Mouse (Mus musculus): Measurements from ENCODE around the gene Dmbt1.

DNA sequence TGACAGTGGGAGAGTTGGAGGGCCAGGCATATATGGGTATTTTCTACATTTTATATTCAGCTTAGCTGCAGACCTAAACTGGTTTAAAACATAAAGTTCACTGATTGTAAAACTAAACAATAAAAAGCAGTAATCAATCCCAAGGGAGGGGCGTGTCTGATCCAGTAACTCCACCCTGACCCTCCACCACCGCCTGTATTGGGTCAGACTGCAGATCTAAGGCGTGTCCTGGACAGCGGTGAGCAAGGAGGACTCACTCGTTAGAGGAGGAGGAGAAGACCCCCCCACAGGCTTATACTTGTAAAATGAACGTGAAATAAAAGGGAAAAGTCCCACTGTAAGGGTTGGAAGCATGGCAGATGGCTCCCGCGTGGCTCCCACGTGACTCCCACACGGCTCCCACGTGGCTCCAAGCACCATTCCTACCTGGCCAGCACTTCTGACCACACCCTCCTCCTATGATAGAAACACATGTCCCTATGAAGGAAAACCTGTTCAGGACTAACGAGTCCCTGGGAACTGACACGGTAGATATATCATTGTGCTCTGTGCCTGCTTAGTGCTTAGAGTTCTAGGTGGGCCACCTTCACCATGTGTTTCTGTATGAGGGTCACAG, 40.6 kb upstream of the Dmbt1 start:
- TF ChIP-seq TCF12 (IDR thresholded peaks at IDR 0.05; ENCODE audit: low read depth, low read length) (no peak), JUND (conservative IDR thresholded peaks at IDR 0.05; ENCODE audit: low read depth, low read length) (no peak)
